Mouse (Mus musculus) large intestine, adult 2 months (tissue): ENCODE measurements around the gene Fcrl6. TPM values are rescaled to one million over a fixed set of nuclear protein-coding genes. Genes with fewer than 3 reads are reported as not detected.

Experiments used
- DNase-seq: peaks from one replicate; pipeline ENCODE4 v3.0.0-alpha.2; 2012; ENCODE audit warnings: low read depth, low spot score
- WGBS: fragments of 180-500 bp; shearing (Covaris S2); methylation state at CpG from one replicate; pipeline ENCODE4 v1.1.7; 2018; 5-methylcytosine and 5-hydroxymethylcytosine counted together
- polyA plus RNA-seq: library from polyadenylated mRNA; depleted of rRNA; stranded (reverse); fragments of >200 nt; gene quantifications from 2 replicates; pipeline ENCODE4 v1.2.3, GENCODE M21; 2012; rRNA removed

The Fcrl6 gene
- polyA plus RNA-seq, 1 experiment, result not detected

DNA sequence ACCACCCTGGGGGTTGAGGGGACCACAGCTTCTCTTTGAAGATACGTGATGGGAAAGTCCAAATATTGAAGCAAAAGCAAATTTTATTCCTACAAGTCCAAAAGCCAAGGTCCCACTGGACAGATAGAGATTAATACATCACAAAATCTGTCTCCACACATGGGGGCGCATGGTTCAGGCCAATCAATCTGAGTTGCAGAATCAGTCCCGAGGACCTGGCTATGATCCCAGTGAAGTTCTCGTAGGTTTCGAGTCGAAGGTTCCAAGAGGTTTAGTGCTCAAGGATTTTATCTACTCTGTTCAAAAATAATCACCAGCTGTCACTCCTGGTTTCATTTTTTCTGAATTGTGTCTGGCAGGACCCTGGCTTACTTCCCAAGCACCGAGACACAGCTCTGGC lies 51.3 kb downstream of the Fcrl6 start:
- no peak for DNase-seq
- 20% methylated on average over 7 of the region's 7 CpGs for WGBS

- 1% methylated on average over 8 of the region's 8 CpGs for WGBS
- no peak for DNase-seq
These were observed 51.8 kb downstream of the Fcrl6 start for GRCm38 (mm10) chr1:172550551-172550951.

DNA sequence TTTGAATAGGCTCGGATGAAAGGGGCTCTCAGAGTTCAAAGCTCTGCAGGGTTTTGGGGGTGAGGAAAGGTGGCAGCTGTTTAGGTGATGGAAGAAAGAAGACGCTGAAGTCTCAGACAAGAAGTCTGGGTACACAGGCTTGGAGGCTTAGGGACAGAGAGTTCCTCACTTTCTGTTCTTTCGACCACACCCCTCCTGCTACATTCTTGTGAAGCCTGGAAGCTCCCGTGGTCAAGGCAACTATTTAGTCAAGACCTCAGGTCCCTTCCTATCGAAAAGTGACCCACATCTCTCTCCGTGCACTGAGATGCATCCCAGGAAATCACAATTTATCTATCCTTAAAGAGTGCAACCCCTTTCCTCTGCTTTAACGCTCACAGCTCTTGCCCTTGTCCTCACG lies 52.6 kb downstream of the Fcrl6 start:
- no peak for DNase-seq
- WGBS, result 6% methylated on average over 8 of the region's 8 CpGs

DNA sequence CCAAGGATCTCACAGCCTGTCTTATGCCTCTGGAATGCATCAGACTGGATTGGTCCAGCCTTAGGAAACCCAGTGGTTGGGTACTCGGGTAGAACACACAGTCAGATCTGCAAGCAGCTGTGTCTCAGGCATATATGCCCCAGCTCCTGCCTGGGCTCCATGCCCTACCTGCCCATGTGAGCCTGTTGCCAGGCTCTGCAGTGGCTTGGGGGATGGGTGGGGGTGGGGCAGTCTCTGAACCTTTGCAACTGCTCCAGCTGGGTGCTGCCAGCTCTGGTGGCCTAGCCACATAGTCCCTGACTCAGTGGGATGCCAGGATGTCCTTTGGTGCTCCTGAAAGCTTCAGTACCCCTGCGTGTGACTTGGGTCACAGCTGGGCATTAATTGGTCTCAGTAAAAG lies 53.0 kb downstream of the Fcrl6 start:
- WGBS, result 15% methylated on average over 2 of the region's 2 CpGs
- DNase-seq, result no peak

- 74% methylated on average over 7 of the region's 7 CpGs for WGBS
- DNase-seq, result no peak
These were observed 53.9 kb downstream of the Fcrl6 start for GRCm38 (mm10) chr1:172548501-172548900.

Other genes with a start within 250 kb of the Fcrl6 start
- 3.4 and 5.4 TPM in 2 replicates for gene Pigm, start 226.0 kb downstream of the Fcrl6 start, polyA plus RNA-seq
- gene Slamf9, start 127.2 kb downstream of the Fcrl6 start, polyA plus RNA-seq, result 3.1 and 4.7 TPM in 2 replicates
- 109 and 288 TPM in 2 replicates for gene Igsf9, start 120.8 kb downstream of the Fcrl6 start, polyA plus RNA-seq
- 301 and 312 TPM in 2 replicates for gene Tagln2, start 102.5 kb downstream of the Fcrl6 start, polyA plus RNA-seq
- gene Cfap45, start 81.8 kb downstream of the Fcrl6 start, polyA plus RNA-seq, result 0.10 and 0.21 TPM in 2 replicates
- 0.16 and 0.42 TPM in 2 replicates for gene Vsig8, start 46.6 kb downstream of the Fcrl6 start, polyA plus RNA-seq
- gene Slamf8, start 12.0 kb downstream of the Fcrl6 start, polyA plus RNA-seq, result 7.6 and 9.4 TPM in 2 replicates
- gene Dusp23, start 30.4 kb upstream of the Fcrl6 start, polyA plus RNA-seq, result 8.8 and 10.8 TPM in 2 replicates
- not detected in 2 replicates for gene Crp, start 95.5 kb upstream of the Fcrl6 start, polyA plus RNA-seq